Mouse (Mus musculus) kidney, adult 2 months (tissue): ENCODE results near the gene Ppig. TPM values are rescaled to one million over a fixed set of nuclear protein-coding genes. Genes with fewer than 3 reads are reported as not detected.
A peak's percentile ranks its signal among the peaks of the same experiment; 100 is the strongest.

ENCODE experiments used
- DNase-seq: peaks from one replicate; pipeline ENCODE4 v3.0.0; 2021
- H3K27ac ChIP-seq: fragments of 200-500 bp; 2 replicates; pipeline ENCODE4 v1.5.1; 2012; ENCODE audit warnings: low read depth, low read length, control low read depth, inconsistent platforms; ENCODE audit not compliant: insufficient read depth
- H3K27me3 ChIP-seq: fragments of 200-500 bp; replicated peaks from 2 replicates; pipeline ENCODE4 v1.6.1; 2012; ENCODE audit warnings: mild to moderate bottlenecking, moderate library complexity, low read length, inconsistent platforms; ENCODE audit not compliant: control insufficient read depth, insufficient read depth
- H3K36me3 ChIP-seq: fragments of 200-500 bp; 2 replicates; pipeline ENCODE4 v1.6.1; 2012; ENCODE audit warnings: mild to moderate bottlenecking, moderate library complexity, low read length, inconsistent platforms; ENCODE audit not compliant: control insufficient read depth, insufficient read depth
- H3K4me1 ChIP-seq: fragments of 200-500 bp; 2 replicates; pipeline ENCODE4 v1.6.1; 2011; ENCODE audit warnings: low read length; ENCODE audit not compliant: control insufficient read depth, insufficient read depth
- H3K4me3 ChIP-seq: fragments of 200-500 bp; 2 replicates; pipeline ENCODE4 v1.5.1; 2011; ENCODE audit warnings: mild to moderate bottlenecking, low read depth, low read length, control low read depth; ENCODE audit not compliant: insufficient read depth
- CTCF ChIP-seq: fragments of 200-500 bp; conservative IDR thresholded peaks from 2 replicates; pipeline ENCODE4 v1.5.1; 2011; ENCODE audit warnings: low read depth, mild to moderate bottlenecking, control low read depth, low read length, moderate library complexity, mixed read lengths; ENCODE audit not compliant: insufficient read depth, insufficient read length
- POLR2A ChIP-seq: fragments of 200-500 bp; IDR thresholded peaks from one replicate; pipeline ENCODE4 v1.6.1; 2011; ENCODE audit warnings: low read depth, low read length, control low read depth
- WGBS: fragments of 180-500 bp; shearing (Covaris S2); methylation state at CpG from one replicate; pipeline ENCODE4 v1.1.7; 2018; 5-methylcytosine and 5-hydroxymethylcytosine counted together
- polyA plus RNA-seq: library from polyadenylated mRNA; depleted of rRNA; stranded (reverse); fragments of >200 nt; gene quantifications from 2 replicates; pipeline ENCODE4 v1.2.3, GENCODE M21; 2012

Ppig gene
- polyA plus RNA-seq, 1 experiment = 3.6 TPM

DNA sequence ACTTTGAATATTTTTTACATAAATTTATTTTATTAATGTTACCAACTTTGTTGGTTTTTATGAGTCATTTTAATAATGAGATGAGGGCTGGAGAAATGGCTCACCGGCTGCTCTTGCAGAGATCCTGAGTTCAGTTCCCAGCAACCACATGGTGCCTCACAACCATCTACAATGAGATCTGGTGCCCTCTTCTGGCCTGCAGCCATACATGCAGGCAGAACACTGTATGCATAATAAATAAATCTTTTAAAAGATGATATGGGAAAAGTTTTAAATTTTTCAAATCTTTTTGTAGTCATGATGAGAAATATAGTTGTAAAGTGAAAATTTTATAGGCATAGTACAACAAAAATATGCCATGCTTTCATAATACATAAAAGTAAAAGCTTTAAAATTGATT lies 22.7 kb downstream of the Ppig start:
- no peak overlapping the region for H3K27ac ChIP-seq
- TF ChIP-seq POLR2A (no peak), CTCF (peak; percentile 19; the same call in 1 of the 2 replicates)
- H3K4me3 ChIP-seq = no peak overlapping the region
- peaks cover 11% of the 10 kb centered on the region for H3K36me3 ChIP-seq
- no peaks in the 10 kb centered on the region for H3K4me1 ChIP-seq
- DNase-seq = no peak
- H3K27me3 ChIP-seq = no peaks in the 10 kb centered on the region
- WGBS = 80% methylated on average over 1 of the region's 1 CpGs

- no peak for DNase-seq
- no peak for TF ChIP-seq CTCF
- TF ChIP-seq POLR2A = no peak
- Histone ChIP-seq H3K4me3 (no peak overlapping the region), H3K27ac (no peak overlapping the region), H3K36me3 (no peaks in the 10 kb centered on the region), H3K4me1 (no peaks in the 10 kb centered on the region), H3K27me3 (no peaks in the 10 kb centered on the region)
- 85% methylated on average over 5 of the region's 5 CpGs for WGBS
Observed at GRCm38 (mm10) chr2:69760980-69761379, 38.6 kb downstream of the Ppig start.

DNA sequence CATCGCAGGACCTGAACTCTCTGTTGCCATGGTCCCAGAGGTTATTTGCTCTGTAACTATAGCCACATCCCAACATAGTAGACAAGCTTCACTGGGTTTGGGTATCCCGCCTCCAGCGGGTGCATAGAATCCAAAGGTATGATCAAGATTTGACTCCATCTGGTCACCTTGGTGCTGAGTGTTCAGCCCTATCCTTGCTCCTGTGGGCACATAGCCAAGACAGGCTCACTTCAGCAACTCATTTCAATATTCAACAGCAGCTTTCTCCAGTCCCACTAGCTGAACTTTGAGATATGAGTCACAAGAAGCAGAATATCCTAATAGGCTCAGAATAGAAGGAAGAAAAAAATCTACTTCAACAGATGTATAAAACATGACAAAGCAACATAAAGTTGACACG lies 41.0 kb downstream of the Ppig start:
- WGBS = 71% methylated on average over 4 of the region's 4 CpGs
- Histone ChIP-seq H3K27me3 (no peaks in the 10 kb centered on the region), H3K4me1 (no peaks in the 10 kb centered on the region), H3K27ac (no peak overlapping the region), H3K36me3 (no peaks in the 10 kb centered on the region), H3K4me3 (no peak overlapping the region)
- peak; percentile 35 for DNase-seq
- TF ChIP-seq CTCF (no peak), POLR2A (no peak)

DNA sequence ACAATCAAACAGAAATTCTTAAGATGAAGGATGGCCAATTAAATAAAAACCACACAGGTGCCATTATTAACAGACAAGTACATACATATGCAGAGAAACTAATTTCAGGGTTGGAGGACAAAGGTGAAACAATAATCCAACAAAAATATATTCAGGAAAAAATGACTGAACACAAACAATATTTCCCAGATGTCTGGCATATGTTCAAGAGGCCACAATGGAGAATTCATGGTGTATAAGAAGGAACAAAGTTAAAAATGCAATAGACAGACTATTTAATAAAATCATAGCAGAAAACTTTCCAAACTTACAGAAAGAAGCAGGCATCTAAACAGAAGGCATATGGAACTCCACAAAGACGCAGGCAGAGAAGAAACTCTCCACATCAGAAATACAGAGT lies 42.4 kb downstream of the Ppig start:
- Histone ChIP-seq H3K27ac (no peak overlapping the region), H3K27me3 (no peaks in the 10 kb centered on the region), H3K36me3 (no peaks in the 10 kb centered on the region), H3K4me3 (no peak overlapping the region), H3K4me1 (no peaks in the 10 kb centered on the region)
- DNase-seq = no peak
- no peak for TF ChIP-seq CTCF
- no peak for TF ChIP-seq POLR2A
- WGBS = 88% methylated on average over 1 of the region's 1 CpGs

DNA sequence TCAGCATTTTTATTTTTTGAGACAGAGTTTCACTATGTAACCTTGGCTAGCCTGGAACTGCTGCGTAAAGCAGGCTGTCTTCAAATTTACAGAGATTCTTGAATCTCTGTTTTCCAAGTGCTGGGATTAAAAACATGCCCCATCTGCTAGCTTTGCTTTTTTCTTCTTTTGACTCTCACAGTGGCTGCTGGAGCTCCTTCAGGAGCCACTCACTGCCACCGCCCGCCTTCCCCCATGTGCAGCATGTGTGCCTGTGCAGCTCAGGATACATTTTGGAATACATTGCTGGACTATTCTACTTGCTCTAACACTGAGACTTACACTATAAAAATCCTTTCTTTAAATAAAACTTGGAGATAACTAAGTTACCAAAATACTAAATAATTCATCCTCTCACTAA lies 51.0 kb downstream of the Ppig start:
- Histone ChIP-seq H3K27ac (no peak overlapping the region), H3K4me3 (no peak overlapping the region), H3K4me1 (no peaks in the 10 kb centered on the region), H3K36me3 (no peaks in the 10 kb centered on the region; the same call in 1 of the 2 replicates), H3K27me3 (no peaks in the 10 kb centered on the region)
- TF ChIP-seq CTCF (no peak), POLR2A (no peak)
- DNase-seq = no peak
- 97% methylated on average over 3 of the region's 3 CpGs for WGBS

DNA sequence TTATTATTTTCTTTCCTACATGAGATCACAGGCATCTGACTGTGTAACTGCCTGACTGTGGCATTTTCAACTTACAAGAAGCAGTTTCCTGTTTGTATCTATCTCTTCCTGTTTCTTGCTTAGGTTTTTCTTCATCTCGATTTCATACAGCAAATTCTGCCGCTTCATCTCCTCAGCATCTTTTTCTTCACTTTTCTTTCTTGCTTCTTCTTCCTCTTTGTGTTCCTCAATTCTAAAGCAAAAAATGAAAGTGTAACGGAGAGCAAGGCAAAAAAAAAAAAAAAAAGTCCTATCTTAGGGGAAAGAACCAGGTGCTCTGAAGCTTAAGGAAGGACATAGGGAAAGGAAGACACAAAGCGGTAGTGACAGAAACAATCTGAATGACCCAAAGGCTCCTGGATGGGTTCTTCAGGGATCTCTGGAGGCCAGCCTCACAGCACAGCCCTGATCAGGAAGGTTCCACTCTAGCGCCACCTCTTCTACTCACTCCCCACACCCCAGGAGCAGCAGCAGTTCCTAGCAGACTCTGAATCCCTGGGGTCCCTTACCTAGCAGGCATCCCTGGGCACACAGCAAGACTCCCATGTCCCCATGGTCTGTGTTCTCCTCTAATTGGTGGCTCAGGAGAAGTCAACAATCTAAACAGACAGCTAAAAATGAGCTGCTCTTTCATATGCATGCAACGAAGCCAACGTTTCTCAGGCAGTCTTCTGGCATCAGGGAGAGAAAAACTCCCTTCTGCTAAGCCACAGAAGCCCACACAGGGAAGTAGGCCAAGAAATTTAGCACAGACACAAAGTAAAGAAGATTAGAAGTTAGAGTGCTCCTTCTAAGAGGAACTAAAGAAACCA lies 55.9 kb downstream of the Ppig start:
- no peaks in the 10 kb centered on the region for H3K27me3 ChIP-seq
- H3K4me1 ChIP-seq = no peaks in the 10 kb centered on the region
- no peak overlapping the region for H3K4me3 ChIP-seq
- no peak for DNase-seq
- no peak overlapping the region for H3K27ac ChIP-seq
- 73% methylated on average over 7 of the region's 7 CpGs for whole genome bisulfite sequencing
- TF ChIP-seq CTCF = no peak
- no peak for TF ChIP-seq POLR2A
- no peaks in the 10 kb centered on the region; the same call in 1 of the 2 replicates for H3K36me3 ChIP-seq

DNA sequence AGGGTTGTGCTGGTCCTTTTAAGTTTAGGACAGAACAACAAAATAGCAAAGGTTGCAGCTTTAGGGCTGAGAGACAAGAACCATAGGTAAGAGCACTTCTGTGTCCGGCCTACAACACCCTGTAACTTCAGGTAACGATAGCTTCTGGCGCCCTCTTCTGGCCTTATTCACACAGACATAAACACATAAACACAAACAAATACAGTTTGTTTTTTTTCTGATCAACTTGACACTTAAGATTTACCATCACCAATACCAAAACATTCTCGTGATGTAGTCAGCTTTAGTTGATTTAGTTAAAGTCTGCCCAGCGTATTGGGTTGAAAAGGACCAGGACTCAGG lies 56.5 kb downstream of the Ppig start:
- Histone ChIP-seq H3K4me3 (no peak overlapping the region), H3K27me3 (no peaks in the 10 kb centered on the region), H3K36me3 (no peaks in the 10 kb centered on the region; the same call in 1 of the 2 replicates), H3K4me1 (no peaks in the 10 kb centered on the region), H3K27ac (no peak overlapping the region)
- peak; percentile 54 for DNase-seq
- WGBS = 49% methylated on average over 5 of the region's 5 CpGs
- TF ChIP-seq CTCF (peak; percentile 44), POLR2A (no peak)

GRCm38 (mm10) chr2:69788974-69789373 lies 66.6 kb downstream of the Ppig start:
- peaks cover 2% of the 10 kb centered on the region; the same call in 1 of the 2 replicates for H3K4me1 ChIP-seq
- 17% methylated on average over 9 of the region's 9 CpGs for WGBS
- no peak for DNase-seq
- peak overlapping the region; percentile 87 for H3K4me3 ChIP-seq
- peak overlapping the region; percentile 41; the same call in 1 of the 2 replicates for H3K27ac ChIP-seq
- peaks cover 3% of the 10 kb centered on the region for H3K36me3 ChIP-seq
- TF ChIP-seq POLR2A (no peak), CTCF (no peak)
- no peaks in the 10 kb centered on the region for H3K27me3 ChIP-seq
